Mouse (Mus musculus): Measurements from ENCODE around the gene Ube4b.

Gene Ube4b

DNA sequence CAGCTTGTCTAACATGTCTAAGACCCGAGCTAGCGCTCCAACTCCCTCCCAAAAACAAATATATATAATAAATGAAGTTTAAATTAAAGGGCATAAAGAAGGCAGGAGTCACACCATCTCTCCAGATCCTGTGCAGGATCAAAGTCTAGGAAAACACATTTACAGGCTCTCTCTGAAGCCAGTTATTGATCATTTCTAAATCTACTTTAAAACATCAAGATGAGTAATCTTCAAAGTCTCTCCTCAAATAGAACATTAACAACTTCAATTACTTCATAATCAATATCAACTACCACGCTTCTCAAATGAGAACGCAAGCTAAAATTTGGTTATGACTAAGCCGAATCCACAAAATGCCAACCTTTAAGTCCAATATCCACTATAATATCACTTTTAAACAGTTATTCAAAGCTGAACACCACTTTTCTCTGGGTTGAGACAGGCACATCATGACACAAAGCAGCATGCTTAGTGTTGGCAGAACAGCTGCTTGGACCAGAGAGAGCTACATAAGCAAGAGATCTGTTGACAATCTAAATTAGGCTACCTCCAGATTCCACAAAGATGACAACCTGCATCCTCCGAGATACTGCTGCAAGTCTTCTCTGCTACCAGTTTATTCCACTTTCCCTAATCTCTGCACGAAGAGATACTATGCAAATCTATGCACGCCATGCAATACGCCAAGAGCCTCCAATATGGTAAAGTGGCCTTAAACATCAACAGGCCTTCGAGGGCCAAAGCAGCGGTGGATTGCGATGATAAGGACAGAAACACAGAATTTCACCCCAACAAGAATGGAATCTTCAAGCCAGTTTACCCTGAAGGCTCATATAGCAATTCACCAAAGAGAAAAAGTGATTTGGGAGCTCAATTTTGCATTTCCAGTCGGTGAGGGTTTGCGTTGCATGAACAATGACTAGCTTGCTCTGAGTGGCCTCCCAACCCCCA is 120.5 kb downstream of the Ube4b start:
- no peak for DNase-seq (ENCODE audit: low spot score)

DNA sequence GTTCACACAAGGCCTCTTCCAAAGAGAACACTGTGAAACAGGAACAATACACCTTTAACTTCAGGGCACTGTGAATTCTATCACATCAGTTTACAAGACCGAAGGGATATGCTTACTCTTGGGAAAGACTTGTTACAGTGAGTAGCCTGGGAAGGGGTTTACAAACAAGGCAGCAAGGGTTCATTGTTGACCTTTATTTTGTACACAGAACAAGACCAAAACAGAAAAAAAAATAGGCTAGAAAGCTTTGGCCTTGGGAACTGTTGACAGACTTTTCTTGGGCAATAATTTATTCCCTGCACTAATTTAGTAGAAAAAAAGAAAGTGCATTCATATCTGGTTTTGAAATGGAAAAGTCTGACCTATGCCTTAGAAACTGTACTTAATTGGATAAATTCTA is 122.1 kb downstream of the Ube4b start:
- DNase-seq (ENCODE audit: low spot score) = no peak

DNA sequence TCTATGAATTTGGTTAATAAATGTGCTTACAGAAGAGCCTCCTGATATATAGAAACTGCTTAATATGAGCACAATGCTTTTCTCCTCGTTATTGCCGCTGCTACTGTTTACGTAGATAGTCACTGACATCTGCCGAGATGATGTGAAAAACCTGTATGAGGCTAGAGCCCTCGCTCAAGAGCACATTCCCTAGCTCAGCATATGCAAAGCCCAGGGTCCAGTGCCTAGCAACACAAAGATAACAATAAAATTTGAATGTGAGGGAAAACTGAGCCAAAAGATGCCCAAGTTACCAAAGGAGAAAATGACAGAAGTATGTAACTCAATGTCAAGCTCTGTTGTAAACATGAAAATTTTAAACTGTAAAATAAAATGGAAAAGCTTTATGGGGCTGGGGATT is 123.0 kb downstream of the Ube4b start:
- DNase-seq (ENCODE audit: low spot score) = no peak

DNA sequence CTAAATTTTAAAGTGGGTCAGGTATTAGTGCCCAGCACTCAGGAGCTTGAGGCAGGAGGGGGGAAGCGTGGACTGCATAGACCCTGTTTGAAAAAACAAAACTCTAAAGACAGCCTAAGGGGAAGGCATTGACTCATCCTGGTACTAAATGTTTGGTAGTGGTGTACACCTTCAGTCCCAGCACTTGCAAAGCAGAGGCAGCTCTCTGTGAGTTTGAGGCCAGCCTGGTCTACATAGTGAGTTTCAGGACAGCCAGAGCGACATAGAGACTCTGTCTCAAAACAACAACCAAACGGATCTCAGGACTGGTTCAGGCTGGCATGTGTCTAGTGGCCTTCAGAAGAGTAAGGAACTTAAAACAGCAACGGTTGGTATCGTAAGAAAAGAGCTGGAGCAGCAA is 123.8 kb downstream of the Ube4b start:
- DNase-seq (ENCODE audit: low spot score) = no peak

DNA sequence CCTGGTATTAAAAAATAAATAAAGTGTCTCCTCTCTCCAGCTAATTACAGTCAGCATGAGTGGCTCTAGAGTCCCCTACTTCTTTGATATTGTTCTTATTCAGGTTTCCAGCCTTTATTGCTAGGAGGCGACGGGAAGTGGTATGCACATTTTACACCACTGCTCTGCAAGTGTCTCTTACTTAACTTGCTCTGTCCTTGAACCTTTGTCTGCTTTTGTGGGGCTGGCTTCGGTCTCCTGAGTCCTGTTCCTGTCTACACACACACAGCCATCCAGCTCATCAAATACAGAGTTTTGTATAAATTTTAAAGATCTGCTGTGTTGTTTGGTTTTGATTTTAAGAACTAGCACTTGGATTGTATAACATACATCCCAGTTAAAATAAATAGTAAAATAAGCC is 124.4 kb downstream of the Ube4b start:
- no peak for DNase-seq (ENCODE audit: low spot score)

DNA sequence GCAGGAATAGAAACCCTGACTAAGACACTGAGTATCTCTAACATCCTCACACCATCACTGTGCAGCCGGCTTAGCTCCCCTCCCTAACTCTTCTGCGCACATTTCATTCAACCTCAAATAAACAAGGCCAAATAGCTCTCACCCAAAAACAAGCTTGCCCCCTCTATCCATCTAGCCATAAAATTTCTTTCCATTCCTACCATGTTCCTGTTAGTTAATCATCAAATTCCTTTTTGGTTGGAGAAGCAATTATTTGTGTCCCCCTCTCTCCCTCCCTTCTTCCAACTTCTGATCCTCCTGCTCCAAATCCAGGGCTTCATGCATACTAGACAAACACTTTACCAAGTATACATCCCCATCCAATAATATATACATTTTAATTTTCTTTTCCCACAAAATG is 130.0 kb downstream of the Ube4b start:
- DNase-seq (ENCODE audit: low spot score) = no peak

DNA sequence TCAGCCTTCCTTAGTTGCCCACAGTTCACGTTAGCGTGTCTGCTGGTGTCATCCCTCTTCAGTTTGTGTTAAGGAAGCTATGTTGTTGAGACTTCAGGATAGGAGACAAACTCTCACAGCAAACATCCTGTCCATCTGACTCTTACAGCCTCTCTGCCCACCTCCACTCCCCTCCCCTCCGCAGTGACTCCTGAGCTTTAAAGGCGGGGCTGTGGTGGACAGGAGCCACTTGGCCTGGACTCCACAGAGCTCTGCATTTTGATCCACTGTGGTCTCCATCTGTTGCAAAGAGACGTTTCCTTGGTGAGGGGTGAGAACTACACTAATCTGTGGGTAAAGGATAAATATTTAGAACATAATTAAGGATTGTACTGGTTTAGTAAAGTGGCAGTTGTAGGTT is 133.6 kb downstream of the Ube4b start:
- no peak for DNase-seq (ENCODE audit: low spot score)

DNA sequence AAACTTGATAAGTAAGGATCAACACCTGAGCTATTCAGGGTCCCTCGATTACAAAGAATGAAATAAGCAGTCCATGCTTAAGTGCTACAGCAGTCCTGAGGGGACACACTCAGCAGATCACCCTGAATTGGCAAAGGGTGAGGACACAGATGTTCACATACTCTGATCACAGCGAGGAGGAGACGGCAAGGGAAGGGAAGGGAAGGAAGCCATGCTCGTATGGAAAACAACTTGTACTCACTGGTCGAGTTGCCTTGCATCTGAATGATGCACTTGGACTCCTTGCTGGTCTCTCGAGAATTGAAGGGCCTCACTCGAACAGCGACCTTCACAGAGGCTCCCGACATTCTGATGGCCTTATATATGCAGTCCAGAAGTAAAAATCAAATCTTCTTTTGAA is 135.5 kb downstream of the Ube4b start:
- DNase-seq (ENCODE audit: low spot score) = no peak

DNA sequence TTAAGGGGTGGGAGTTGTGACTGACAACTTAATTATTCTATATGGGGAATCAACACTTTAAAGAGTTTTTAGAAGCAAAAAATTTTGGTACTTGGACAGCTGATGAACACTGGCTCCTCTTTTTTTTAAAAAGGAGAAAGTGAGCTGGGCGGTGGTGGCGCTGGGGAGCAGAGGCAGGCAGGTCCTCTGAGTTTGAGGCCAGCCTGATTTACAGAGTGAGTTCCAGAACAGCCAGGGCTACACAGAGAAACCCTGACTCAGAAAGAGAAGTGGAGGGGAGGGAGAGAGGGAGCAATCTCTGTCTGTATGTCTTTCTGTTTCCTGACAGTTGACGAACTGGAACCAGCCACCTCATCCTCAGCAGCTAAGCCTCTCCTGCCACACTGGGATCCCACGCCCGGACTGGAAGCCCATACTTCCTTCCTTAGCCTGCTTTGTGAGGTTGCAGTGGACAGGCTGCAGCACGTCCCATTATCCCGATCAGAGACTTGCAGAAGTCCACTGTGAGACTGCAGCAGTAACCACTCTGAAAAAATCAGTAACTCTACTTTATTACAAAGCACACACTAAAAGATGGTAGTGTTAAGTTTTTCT is 136.3 kb downstream of the Ube4b start:
- no peak for DNase-seq (ENCODE audit: low spot score)

DNA sequence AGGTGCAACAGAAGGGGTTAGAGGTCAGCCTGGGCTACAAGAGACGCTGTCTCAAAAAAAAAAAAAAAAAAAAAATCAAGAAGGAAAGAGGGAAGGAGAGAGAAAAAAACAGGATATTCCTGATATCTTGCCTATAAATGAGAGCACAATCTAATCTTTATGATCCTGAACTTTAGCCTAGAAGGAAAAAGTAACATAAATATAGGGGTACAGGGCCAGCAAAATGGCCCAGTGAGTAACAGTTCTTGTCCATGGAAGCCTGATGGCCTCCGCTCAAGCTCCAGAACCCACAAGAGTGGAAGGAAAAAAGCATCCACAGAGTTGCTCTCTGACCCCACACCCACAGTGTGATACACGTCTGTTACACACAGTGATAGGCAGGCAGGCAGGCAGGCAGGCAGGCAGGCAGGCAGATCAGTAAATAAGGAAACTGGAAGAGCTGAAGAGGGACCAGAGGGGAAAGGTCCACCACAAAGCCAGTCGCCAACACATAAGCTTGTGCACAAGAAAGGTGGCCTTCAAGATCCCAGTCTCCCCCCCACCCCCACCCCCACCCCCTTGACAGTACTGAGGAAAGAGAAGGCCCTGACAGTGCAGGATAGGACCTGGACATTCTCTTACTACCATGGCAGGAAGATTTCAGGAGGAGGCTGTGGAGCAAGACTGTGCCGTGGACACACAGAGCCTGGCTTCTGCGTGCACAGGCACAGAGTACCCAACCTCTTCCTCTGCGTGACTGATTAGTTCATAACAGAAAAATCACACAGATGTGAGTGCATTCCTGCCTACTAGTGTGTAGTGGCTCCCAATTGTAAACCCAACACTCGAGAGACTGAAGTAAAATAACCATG is 140.0 kb downstream of the Ube4b start:
- no peak for DNase-seq (ENCODE audit: low spot score)

DNA sequence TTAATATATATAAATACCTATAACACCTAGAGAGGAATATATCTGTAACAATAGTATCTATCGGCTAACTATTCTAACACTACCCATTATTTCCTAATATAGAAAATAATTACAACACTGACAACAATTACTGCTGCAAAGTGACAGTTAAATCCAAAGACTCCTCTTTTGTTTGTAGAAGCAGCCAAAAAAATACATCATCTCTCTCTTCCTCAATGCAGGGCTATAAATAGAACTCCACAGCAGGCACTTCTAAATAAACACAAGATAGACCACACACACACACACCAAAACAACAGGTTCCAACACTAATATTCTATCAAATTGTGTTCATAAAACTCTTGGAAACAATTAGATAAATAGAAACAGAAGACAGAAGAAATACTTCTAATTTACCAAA is 140.9 kb downstream of the Ube4b start:
- no peak for DNase-seq (ENCODE audit: low spot score)

DNA sequence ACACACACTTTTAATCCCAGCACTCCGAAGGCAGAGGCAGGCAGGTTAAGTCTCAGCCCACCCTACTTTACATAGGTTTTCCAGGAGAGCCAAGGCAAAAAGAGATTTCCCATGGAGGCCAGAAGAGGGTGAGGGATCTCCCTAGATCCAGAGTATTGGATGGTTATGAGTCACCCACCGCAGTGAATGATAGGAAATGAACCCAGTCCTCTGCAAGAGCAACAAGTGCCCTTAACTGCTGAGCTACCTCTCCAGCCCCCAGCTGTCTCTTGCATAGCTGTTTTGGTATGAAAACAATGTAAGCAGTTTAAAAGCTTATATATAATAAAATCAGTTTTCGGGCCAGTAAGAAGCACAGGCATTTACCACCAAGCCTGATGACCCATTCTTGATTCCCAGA is 143.5 kb downstream of the Ube4b start:
- DNase-seq (ENCODE audit: low spot score) = no peak

DNA sequence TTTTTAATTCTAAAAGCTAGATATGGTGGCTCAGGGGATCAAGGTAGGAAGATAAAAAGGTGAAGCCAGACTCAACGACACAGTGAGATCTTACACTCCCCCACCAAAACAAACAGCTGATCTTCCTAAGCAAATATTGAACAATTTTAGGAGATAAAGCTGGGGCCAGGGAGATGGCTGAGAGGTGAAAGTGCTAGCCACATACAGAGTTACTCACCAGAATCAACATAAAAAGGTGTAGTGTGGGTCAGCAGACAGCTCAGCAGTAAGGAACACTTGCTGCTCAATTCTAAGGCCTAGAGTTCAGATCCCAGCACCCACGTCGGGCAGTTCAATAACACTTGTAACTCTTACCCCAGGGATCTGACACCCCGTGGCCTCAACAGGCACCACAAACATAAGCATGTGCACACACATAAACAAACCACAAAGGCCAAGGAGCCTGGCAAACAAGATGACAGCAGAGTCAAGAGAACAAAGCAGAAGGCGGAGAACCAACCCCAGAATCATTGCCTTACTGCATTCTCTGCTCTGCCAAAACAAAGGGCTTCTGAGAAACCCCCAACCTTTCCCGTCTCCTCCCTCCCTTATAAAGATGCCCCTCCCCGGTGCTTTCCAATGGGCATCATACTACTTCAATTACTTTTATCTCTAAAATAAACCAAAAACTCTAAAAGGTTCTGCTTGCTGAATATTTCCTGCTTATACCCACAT is 144.4 kb downstream of the Ube4b start:
- no peak for DNase-seq (ENCODE audit: low spot score)

Measured in ovary, postnatal 36 days (tissue).